Mouse (Mus musculus) telencephalon, adult 2 months (tissue): ENCODE results near the gene Zfp53.
"Not testable (repeated sequence)": the region's sequence is repeated elsewhere in the genome, so short reads cannot be mapped to it uniquely, and the experiment has no call there.

ENCODE experiments used
- DNase-seq: peaks from one replicate; pipeline ENCODE4 v3.0.0-alpha.2; 2011; ENCODE audit warnings: low read depth, low spot score

The Zfp53 gene

GRCm38 (mm10) chr17:21488760-21489499 lies at the start of gene Zfp53:
Gene Zfp53 (plus strand): TSS chr17:21488998.
- DNase-seq: peak; percentile 91

GRCm38 (mm10) chr17:21449669-21450068 lies 39.1 kb upstream of the Zfp53 start:
- DNase-seq: peak; percentile 60

DNA sequence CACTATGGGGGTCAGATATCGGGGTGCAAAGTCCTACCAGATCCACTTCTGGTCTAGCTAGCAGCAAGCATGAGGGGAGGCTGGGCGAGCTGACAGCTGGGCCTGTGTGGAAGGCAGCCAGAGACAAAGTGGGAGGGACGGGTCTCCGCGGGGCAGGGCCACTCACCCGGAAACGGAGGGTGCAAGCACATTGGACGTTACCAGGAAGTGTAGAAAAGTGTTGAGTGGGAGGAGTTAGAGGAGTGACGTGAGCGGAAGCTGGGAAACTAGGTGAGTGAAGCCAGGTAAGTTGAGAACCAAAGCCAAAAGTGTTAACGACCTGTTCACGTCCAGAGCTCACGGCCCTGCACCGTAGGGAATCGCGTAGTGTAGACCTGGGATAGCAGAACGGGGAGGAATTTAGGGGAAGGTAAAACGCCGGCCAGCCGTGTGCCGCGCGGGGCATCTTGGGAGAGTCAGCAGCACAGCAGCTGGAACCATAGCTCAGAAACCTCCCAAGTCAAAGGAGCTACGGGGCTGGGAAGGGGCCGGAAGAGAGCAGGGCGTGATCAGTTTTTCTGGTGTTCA lies 38.6 kb upstream of the Zfp53 start, which contains the start of gene Zfp51:
TSS of gene Zfp51 (plus strand) at position 237 of the 567 bp plus-strand sequence.
- peak; percentile 88 for DNase-seq

DNA sequence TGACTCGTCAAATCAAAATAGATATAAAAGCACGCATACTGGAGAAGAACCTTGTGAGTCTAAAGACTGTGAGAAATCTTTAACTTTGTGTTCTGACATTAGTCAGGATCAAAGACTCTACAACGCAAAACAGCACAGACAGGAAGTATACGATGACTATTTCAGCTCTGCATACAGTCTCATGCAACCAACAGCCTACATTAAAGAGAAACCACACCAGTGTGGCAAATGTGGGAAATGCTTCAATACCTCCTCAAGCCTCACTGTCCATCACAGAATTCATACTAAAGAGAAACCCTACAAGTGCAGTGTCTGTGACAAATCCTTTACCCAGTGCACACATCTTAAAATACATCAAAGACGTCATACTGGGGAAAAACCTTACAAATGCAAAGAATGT lies 25.2 kb upstream of the Zfp53 start:
- no peak for DNase-seq

- DNase-seq: no peak
Observed at GRCm38 (mm10) chr17:21472032-21472652, 16.7 kb upstream of the Zfp53 start.

DNA sequence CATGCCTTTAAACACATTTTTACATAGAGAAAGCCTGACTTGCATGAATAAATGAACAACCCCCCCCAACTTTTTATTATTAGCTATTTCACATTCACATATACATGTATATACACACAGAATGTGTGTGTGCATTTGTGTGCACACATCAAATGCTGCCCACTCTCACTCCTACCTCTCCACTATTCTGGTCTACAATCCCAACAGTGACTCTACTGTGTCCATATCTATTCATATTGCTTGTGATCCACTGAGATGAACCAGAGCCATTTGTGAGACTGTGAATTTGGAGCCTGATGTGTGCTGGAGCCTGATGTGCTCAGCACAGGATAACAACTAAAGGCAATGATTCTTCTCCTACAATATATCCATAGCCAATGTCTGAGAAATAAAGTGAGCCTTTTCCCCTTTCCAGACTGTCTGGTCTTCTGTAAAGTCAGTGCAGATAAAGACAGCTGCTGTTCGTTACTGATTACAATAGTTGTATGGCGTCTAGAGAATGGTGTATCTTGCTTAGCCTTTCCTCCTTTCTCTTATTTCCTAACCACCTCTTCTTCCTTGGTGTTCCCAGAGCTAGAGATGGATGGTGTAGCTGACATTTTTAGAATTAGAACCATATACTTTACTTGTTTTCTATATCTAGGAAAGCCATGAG lies 16.0 kb upstream of the Zfp53 start:
- no peak for DNase-seq

DNA sequence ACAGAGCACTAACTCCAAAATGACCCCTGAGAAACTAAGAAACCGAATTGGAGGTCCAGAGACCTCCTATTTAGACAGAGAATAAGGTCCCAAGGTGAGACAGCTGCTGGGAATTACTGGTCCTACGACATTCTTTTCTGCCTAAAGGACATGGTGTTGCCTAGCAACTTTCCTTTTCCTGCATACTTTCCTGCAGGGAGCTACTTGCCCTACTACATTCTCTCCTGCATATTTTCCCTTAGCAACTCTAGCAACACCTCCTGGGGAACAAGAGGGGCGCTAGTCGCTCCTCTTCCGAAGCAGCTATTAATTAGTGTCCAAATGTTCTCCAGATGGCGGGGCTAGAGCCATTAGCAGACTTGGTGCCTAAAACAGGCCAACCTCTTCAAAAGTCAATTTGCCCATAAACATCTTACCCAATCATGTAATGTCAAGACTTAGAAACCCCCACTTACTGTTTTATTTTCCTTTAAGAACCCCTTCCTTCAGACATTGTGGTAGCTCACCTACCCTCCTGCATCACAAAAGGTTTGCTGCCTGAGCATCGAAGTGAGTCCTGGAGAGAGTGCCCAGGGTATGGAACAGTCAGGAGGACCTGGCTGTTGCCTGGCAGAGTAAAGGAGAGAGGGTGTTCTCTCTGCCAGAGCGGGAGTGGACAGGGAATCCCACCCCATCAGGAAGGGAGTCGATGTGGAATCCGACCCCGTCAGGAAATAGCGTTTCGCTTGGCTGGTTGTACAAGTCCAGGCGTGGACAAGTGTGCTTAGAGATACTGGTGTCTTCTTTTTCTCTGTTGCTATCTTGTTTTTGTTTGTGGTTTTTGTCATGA lies 15.2 kb upstream of the Zfp53 start:
- no peak for DNase-seq

DNA sequence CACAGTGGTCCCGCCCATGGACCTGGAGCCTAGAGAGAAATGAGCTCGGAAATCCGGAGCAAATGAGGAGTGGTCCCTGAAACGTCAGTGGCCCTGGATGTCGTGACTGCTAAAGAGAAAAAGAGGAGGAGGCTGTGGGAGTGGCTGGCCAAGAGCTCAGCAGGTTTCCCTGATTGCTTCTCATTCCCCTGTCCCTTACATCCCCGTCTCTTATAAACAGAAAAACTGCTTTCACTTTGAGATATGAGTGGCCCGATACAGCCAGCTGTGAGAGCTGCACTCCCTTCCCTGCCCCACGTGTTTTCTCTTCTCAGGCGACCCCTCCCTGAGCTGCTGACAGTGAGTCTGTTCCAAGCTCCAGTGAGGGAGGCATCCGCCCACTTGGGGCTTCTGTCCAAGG lies 14.1 kb upstream of the Zfp53 start:
- DNase-seq: not testable (repeated sequence)

DNA sequence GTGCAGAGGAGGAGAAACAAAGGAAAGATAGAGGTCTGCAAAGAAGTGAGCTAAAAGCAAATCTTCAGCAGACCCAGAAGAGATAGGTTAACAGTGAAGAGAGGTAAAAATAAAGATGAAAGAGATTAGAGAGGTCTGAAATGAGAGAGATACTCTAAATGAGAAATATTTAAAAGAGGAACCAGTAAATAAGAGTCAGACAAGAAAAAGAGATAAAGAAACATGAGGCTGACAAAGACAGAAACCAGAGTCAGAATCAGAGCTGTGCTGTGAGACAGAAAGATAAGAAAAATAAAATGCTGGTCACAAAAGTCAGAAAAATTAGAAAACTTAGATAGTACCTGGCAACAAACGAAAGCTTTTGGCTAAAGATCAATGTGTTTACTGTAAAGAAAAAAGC lies 13.5 kb upstream of the Zfp53 start:
- DNase-seq: not testable (repeated sequence)

GRCm38 (mm10) chr17:21476351-21476750 lies 12.4 kb upstream of the Zfp53 start:
- not testable (repeated sequence) for DNase-seq

DNA sequence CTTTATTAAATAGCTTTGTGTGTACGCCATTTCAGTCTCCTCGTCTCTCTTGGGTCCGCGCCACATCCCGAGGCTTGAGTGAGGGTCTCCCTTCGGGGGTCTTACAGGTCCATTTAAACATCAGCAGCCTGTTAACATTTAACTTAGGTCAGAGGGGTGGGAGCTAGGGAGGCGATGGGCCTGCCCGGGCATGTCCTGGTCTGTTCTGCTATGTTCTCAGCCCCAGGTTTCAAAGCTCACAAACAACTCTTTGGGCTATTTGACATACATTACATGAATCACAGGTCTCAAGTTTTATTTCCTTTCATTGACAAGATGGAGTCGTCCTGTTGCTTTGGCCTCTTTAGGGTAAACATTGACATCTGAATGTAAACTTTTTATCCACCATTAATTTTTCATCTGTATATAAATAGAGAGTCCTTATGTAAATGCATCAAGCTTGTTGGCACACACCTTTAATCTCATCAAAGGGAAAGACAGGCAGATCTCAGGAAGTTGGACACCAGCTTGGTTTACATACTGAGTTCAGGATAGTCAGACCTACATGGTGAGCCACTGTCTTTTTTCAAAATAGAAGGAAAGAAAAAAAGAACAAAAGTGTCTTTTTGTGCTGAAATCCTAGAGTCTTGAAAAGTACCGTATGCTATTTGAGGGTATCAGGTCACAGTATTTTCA lies 10.6 kb upstream of the Zfp53 start:
- DNase-seq: not testable (repeated sequence)

- DNase-seq: no peak
Observed at GRCm38 (mm10) chr17:21489500-21490001, 753 bp downstream of the Zfp53 start.

- DNase-seq: no peak
Observed at GRCm38 (mm10) chr17:21501365-21501764, 12.6 kb downstream of the Zfp53 start.

- no peak for DNase-seq
Observed at GRCm38 (mm10) chr17:21504524-21504923, 15.7 kb downstream of the Zfp53 start.

- DNase-seq: peak; percentile 29
Observed at GRCm38 (mm10) chr17:21506258-21506657, 17.5 kb downstream of the Zfp53 start.

DNA sequence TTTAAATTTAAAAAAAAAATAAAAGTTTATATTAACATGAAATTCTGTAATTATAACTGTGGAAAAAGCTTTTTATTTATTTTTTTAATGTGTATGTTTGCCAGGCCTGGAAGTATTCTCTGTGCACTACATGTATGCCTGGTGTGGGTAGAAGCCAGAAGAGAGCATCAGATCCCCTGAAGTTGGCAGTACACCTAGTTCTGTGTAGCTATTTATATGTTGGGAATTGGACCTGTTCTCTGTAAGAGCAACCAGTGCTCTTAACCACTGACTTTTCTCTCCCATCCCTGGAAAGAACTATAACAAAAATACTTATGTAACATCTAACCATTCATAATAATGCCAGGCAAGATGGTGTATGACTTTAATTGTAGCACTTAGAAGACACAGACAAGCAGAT lies 21.0 kb downstream of the Zfp53 start:
- no peak for DNase-seq

DNA sequence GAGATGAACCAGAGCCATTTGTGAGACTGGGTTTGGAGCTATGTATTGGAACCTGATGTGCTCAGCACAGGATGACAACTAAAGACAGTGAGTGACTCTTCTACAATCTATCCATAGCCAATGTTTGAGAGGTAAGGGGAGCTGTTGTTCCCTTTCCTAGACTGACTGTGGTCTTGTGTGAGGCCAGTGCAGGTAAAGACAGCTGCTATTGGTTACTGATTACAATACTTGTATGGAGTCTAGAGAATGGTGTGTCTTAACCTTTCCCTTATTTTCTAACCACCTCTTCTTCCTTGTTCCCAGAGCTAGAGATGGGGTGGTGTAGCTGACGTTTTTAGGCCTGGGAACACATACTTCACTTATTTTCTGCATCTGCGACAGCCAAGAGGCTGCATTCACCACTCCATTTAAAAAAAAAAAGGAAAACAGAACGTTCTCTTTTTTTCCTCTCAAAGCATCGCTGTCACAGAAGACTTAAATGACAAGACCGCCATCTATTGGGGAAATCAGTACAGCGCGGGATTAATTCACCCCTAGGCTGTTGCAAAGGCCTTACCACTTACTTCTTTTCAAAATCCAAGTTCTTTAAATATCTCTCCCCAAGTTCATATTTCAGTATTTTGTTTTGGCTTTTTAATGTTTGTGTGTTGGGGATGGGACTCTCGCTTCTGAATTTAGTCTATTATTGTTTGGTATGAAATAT lies 26.8 kb downstream of the Zfp53 start:
- peak; percentile 80 for DNase-seq

DNA sequence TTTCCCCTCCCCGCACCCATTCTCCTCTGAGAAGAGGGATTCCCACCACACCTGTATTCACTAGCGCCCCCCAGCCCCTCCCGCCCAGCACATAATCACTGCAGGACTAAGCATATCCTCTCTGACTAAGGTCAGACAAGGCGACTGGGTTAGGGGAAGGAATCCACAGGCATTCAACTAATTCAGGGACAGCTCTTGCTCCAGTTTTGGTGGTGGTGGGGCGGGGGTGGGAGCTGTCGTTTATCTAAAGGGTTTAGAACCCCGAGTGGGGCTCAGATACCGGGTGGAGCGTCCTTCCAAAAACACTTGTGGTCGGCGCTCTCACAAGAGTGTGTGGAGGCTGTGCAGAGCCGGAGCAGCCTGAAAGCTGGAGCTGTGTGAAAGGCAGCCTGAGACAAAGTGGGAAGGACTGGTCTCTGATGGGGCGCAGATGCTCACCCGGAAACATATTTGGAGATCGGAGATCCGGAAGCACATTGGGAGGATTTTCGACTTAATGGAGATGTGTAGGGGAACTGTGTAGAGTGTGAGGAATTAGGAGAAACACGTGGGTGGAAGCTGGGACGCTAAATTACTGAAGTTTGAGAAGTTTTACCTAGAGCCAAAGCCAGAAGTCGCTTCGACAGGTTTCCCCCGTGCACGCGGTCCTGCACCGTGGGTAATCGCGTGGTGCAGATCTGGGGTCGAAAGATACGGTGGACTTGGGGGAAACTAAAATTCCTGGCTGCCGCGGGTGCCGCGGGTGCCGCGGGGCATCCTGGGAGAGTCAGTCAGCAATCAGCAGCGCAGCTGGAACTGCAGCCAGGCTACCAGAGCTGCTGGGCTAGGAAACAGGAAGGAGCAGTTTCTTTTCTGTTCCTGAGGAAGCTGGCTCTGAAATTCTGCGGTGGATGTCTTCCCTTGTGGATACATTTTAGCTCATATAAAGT lies 27.7 kb downstream of the Zfp53 start:
- DNase-seq: peak; percentile 65

DNA sequence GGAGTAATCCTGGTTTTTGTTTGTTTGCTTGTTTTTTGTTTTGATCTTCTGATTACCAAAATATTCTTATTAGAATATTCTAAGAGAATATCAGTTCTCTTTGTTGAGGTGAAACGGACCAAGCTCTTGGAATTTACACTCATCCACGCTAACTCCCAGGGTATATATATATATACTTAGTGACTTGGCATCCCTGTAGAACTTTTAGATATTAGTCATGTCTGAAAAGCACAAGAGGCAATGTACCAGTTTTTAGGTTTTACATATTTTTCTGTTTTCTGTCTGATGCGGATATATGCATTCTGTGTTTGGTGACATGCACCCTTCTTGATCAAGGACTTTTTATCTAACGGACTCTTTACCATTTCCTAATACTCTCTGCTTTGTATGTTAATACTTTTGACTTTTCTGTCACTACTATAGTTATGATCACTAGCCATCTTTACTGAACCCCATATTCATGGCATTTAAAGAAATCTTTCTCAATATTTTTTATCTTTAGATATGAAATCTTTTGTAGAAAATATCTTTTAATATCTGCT lies 28.4 kb downstream of the Zfp53 start:
- no peak for DNase-seq
